Mouse (Mus musculus): ENCODE data around the gene Fxn.

- TF ChIP-seq CTCF (IDR thresholded peaks at IDR 0.05; ENCODE audit: low read depth) (no peak), EP300 (IDR thresholded peaks at IDR 0.05; ENCODE audit: low read depth) (no peak)
Observed at GRCm38 (mm10) chr19:24321211-24321899, 41.0 kb upstream of the Fxn start.

All from liver, postnatal 0 days (tissue).